Comparison of ENCODE assay signal across 19 mouse cellular contexts in the genomic region with DNA sequence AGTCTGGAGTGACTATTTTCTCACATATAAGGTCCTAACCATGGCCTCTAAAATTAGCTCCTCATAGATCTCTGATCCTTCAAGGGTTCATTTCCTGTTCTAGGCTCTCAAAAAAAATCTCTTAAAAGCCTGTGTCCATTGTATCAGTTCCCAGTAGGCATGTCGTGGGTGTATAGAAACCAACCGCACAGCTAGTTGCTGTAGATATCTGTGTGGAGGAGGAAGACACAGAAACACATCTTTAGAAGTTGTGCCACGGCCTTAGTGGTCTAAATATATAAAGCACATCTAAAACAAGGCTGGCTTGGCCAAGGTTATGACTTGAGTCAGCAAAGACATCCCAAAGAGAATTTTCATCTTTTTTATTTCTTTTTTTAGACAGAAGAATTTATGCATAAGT.
"Had no signal": no experiment of that assay in that cellular context is flagged by ENCODE, and none has a peak within 500 bp of the region (broad histone marks: within the 10 kb centered on the region; RNA-seq: fewer than 3 reads in every experiment).

No protein-coding gene starts in this region.

- H3K36me3 ChIP-seq: limb, embryonic 12.5 days; limb, embryonic 15.5 days; midbrain, embryonic 12.5 days; midbrain, embryonic 15.5 days; neural tube, embryonic 13.5 days had no signal

- H3K4me2 ChIP-seq: limb, embryonic 12.5 days; limb, embryonic 15.5 days; liver, embryonic 11.5 days; lung, embryonic 14.5 days; midbrain, embryonic 12.5 days; midbrain, embryonic 15.5 days; neural tube, embryonic 13.5 days had no signal

- H3K4me3 ChIP-seq: limb, embryonic 12.5 days; limb, embryonic 15.5 days; midbrain, embryonic 12.5 days; midbrain, embryonic 15.5 days; neural tube, embryonic 13.5 days had no signal

- DNase-seq: kidney, postnatal 14 days; kidney, postnatal 4 days; left cerebral cortex, postnatal 4 days; liver, postnatal 0 days; lung, embryonic 14.5 days; retina, postnatal 1 day; right cerebral cortex, postnatal 25 days; spleen, adult 18-20 months; thymus, adult 2 months; thymus, postnatal 14 days had no signal

- H3K9me3 ChIP-seq: limb, embryonic 15.5 days; midbrain, embryonic 12.5 days; midbrain, embryonic 15.5 days; neural tube, embryonic 13.5 days had no signal

- H3K27me3 ChIP-seq: limb, embryonic 12.5 days; limb, embryonic 15.5 days; midbrain, embryonic 12.5 days; midbrain, embryonic 15.5 days; neural tube, embryonic 13.5 days had no signal

- ATAC-seq: liver, postnatal 0 days; lung, postnatal 0 days; midbrain, embryonic 15.5 days had no signal

- H3K4me1 ChIP-seq: limb, embryonic 15.5 days had no signal

- H3K27ac ChIP-seq: limb, embryonic 12.5 days; limb, embryonic 15.5 days; liver, embryonic 14.5 days; macrophage; midbrain, embryonic 12.5 days; midbrain, embryonic 15.5 days; neural tube, embryonic 13.5 days had no signal

- H3K9ac ChIP-seq: limb, embryonic 12.5 days; limb, embryonic 15.5 days; liver, embryonic 14.5 days; liver, postnatal 0 days; lung, embryonic 14.5 days; midbrain, embryonic 12.5 days; midbrain, embryonic 15.5 days; neural tube, embryonic 13.5 days had no signal
